In genomic region chr17:83109792-83110440, GRCm38 (mm10) we compare ENCODE assay signal across 8 mouse cellular contexts.
DNase-seq lines count a peak whose midpoint lies in the region; ATAC-seq lines count a peak whose summit lies in the region.

No protein-coding gene starts in this region.

- H3K4me2 ChIP-seq in embryonic facial prominence, embryonic 15.5 days (replicated peaks), result no peak overlapping the region
- peak overlapping the region; percentile 14; the same call in 1 of the 2 replicates for H3K4me2 ChIP-seq in heart, embryonic 16.5 days (ENCODE audit: low read depth, low read length)

- no peak overlapping the region for H3K4me3 ChIP-seq in embryonic facial prominence, embryonic 15.5 days (replicated peaks)
- H3K4me3 ChIP-seq in heart, embryonic 16.5 days (ENCODE audit: low read length), result no peak overlapping the region

- no peak overlapping the region for H3K9ac ChIP-seq in embryonic facial prominence, embryonic 15.5 days
- H3K9ac ChIP-seq in heart, embryonic 16.5 days (ENCODE audit: low read length), result no peak overlapping the region

- peaks cover 9% of the 10 kb centered on the region for H3K4me1 ChIP-seq in embryonic facial prominence, embryonic 15.5 days
- H3K4me1 ChIP-seq in heart, embryonic 16.5 days (ENCODE audit: control insufficient read depth, insufficient read depth, low read length), result peaks cover 25% of the 10 kb centered on the region

- peaks cover 56% of the 10 kb centered on the region for H3K27me3 ChIP-seq in embryonic facial prominence, embryonic 15.5 days
- H3K27me3 ChIP-seq in heart, embryonic 16.5 days (ENCODE audit: control insufficient read depth, insufficient read depth, low read length), result no peaks in the 10 kb centered on the region

- H3K36me3 ChIP-seq in embryonic facial prominence, embryonic 15.5 days, result no peaks in the 10 kb centered on the region
- H3K36me3 ChIP-seq in heart, embryonic 16.5 days (ENCODE audit: control insufficient read depth, insufficient read depth), result no peaks in the 10 kb centered on the region

- ATAC-seq in embryonic facial prominence, embryonic 15.5 days (ENCODE audit: insufficient number of reproducible peaks, low FRiP score, low TSS enrichment, low read depth), result peak; percentile 70; the same call in 1 of the 2 replicates
- ATAC-seq in heart, embryonic 16.5 days (replicated peaks; ENCODE audit: extremely low read depth, insufficient read depth, low FRiP score), result peak; percentile 76
- ATAC-seq in erythroblast, adult 5-6 weeks (replicated peaks; ENCODE audit: low FRiP score, poor library complexity, severe bottlenecking), result no peak

- peak; percentile 51 for DNase-seq in layer of hippocampus, adult 11-12 months (ENCODE audit: low spot score)
- no peak for DNase-seq in layer of hippocampus, postnatal 25 days (ENCODE audit: extremely low spot score in 1 of 2, low spot score in 1 of 2)
- peak; percentile 35 to 73 for DNase-seq in left cerebral cortex, adult 9 months (ENCODE audit: low spot score in 2 of 2)
- DNase-seq in right cerebral cortex, postnatal 14 days, result peak; percentile 10
- no peak for DNase-seq in thymus, postnatal 4 days

- H3K27ac ChIP-seq in embryonic facial prominence, embryonic 15.5 days (replicated peaks), result peak overlapping the region; percentile 36; the same call in 1 of the 2 replicates
- H3K27ac ChIP-seq in heart, embryonic 16.5 days (ENCODE audit: low read length), result peak overlapping the region; percentile 74

- no peaks in the 10 kb centered on the region for H3K9me3 ChIP-seq in embryonic facial prominence, embryonic 15.5 days (replicated peaks)
- no peaks in the 10 kb centered on the region for H3K9me3 ChIP-seq in heart, embryonic 16.5 days (replicated peaks; ENCODE audit: control insufficient read depth, low read length)

- WGBS in embryonic facial prominence, embryonic 15.5 days, result 35% methylated on average over 10 of the region's 10 CpGs
- WGBS in heart, embryonic 16.5 days, result 16% methylated on average over 10 of the region's 10 CpGs

Comparison
In these comparisons a context has a peak if more than half of its experiments do, and no peak if none do; other contexts are left out.
1. DNase-seq: peak in layer of hippocampus, adult 11-12 months (single experiment), left cerebral cortex, adult 9 months (2 of 2) and right cerebral cortex, postnatal 14 days (single experiment); none in layer of hippocampus, postnatal 25 days (0 of 2) and thymus, postnatal 4 days (single experiment).